Mouse (Mus musculus) heart, embryonic 13.5 days (tissue): Measurements from ENCODE around the gene Sik1. TPM values are rescaled to one million over a fixed set of nuclear protein-coding genes. Genes with fewer than 3 reads are reported as not detected.

Experiments used
- ATAC-seq: fragments of 200-750 bp; cut with Nextera tagmentation; 2 replicates; pipeline ENCODE4 v1.8.0; 2017; ENCODE audit warnings: moderate TSS enrichment; ENCODE audit not compliant: insufficient number of reproducible peaks, low FRiP score, low TSS enrichment; ENCODE audit errors: extremely low read depth
- H3K27ac ChIP-seq: fragments of 300-500 bp; sonication (generic); replicated peaks from 2 replicates; pipeline ENCODE4 v1.5.1; 2015; ENCODE audit warnings: moderate library complexity, mild to moderate bottlenecking, inconsistent platforms
- H3K27me3 ChIP-seq: fragments of 300-500 bp; sonication (generic); replicated peaks from 2 replicates; pipeline ENCODE4 v1.6.1; 2015; ENCODE audit warnings: mild to moderate bottlenecking, inconsistent platforms
- H3K36me3 ChIP-seq: fragments of 300-500 bp; sonication (generic); 2 replicates; pipeline ENCODE4 v1.6.1; 2015; ENCODE audit warnings: mild to moderate bottlenecking, inconsistent platforms
- H3K4me1 ChIP-seq: fragments of 300-500 bp; sonication (generic); 2 replicates; pipeline ENCODE4 v1.6.1; 2015; ENCODE audit warnings: inconsistent platforms
- H3K4me2 ChIP-seq: fragments of 300-500 bp; sonication (generic); 2 replicates; pipeline ENCODE4 v1.6.1; 2015; ENCODE audit warnings: inconsistent platforms, mild to moderate bottlenecking, moderate library complexity
- H3K4me3 ChIP-seq: fragments of 300-500 bp; sonication (generic); 2 replicates; pipeline ENCODE4 v1.5.1; 2015; ENCODE audit warnings: moderate library complexity, mild to moderate bottlenecking, inconsistent platforms
- H3K9ac ChIP-seq: fragments of 300-500 bp; sonication (generic); 2 replicates; pipeline ENCODE4 v1.6.1; 2015; ENCODE audit warnings: inconsistent platforms, mild to moderate bottlenecking, moderate library complexity
- H3K9me3 ChIP-seq: fragments of 300-500 bp; sonication (generic); 2 replicates; pipeline ENCODE4 v1.6.1; 2016; ENCODE audit warnings: inconsistent platforms
- WGBS: fragments of 180-500 bp; shearing (Covaris S2); methylation state at CpG from one replicate; pipeline ENCODE4 v1.1.7; 2015; ENCODE audit warnings: mixed read lengths; 5-methylcytosine and 5-hydroxymethylcytosine counted together
- polyA plus RNA-seq: library from polyadenylated mRNA; unstranded; fragments of >200 nt; fragmentation: Nextera tagmentation; extraction: Ambion mirVana; gene quantifications from 2 replicates; pipeline ENCODE4 v1.2.1, GENCODE M21; 2015

The Sik1 gene
- polyA plus RNA-seq, 1 experiment from 2014 or later = 17.6 TPM

GRCm38 (mm10) chr17:31795893-31796292, 59.7 kb downstream of the Sik1 start:
- H3K27me3 ChIP-seq = peaks cover 17% of the 10 kb centered on the region

More at GRCm38 (mm10) chr17:31795893-31796292, 59.7 kb downstream of the Sik1 start:
- peaks cover 30% of the 10 kb centered on the region for H3K4me1 ChIP-seq
- ATAC-seq = no peak
- H3K9me3 ChIP-seq = no peaks in the 10 kb centered on the region
- H3K36me3 ChIP-seq = no peaks in the 10 kb centered on the region
- no peak overlapping the region for H3K4me3 ChIP-seq
- no peak overlapping the region for H3K27ac ChIP-seq
- 16% methylated on average over 4 of the region's 4 CpGs for WGBS
- no peak overlapping the region for H3K9ac ChIP-seq
- H3K4me2 ChIP-seq = no peak overlapping the region

Other genes with a start within 250 kb of the Sik1 start
- gene Cbs, start 218.6 kb downstream of the Sik1 start, polyA plus RNA-seq = 1.1 and 1.8 TPM in 2 replicates
- 184 and 213 TPM in 2 replicates for gene U2af1, start 196.9 kb downstream of the Sik1 start, polyA plus RNA-seq
- not detected in 2 replicates for gene Cryaa, start 178.0 kb downstream of the Sik1 start, polyA plus RNA-seq
- 34.8 and 42.1 TPM in 2 replicates for gene Rrp1b, start 180.3 kb upstream of the Sik1 start, polyA plus RNA-seq
- gene Hsf2bp, start 180.5 kb upstream of the Sik1 start, polyA plus RNA-seq = 0.15 and 0.41 TPM in 2 replicates